Mouse (Mus musculus) induced T-regulatory cell, adult 2 months (primary cell): Measurements from ENCODE around the gene Tmco3.

Experiments
- DNase-seq: peaks from one replicate; pipeline ENCODE4 v3.0.0-alpha.2; 2012; ENCODE audit warnings: low read depth

Gene Tmco3

GRCm38 (mm10) chr8:13287692-13288623, at the start of gene Tmco3, which contains the start of gene Dcun1d2:
Tmco3 (plus strand) TSS chr8:13288190.
Dcun1d2 (minus strand) TSS chr8:13288131.
- DNase-seq = peak; percentile 99

- no peak for DNase-seq
Observed at GRCm38 (mm10) chr8:13240055-13240454, 47.9 kb upstream of the Tmco3 start.

- no peak for DNase-seq
Observed at GRCm38 (mm10) chr8:13240691-13241090, 47.3 kb upstream of the Tmco3 start.

GRCm38 (mm10) chr8:13242985-13243870, 44.8 kb upstream of the Tmco3 start:
- no peak for DNase-seq

GRCm38 (mm10) chr8:13244343-13244880, 43.6 kb upstream of the Tmco3 start:
- DNase-seq = no peak

GRCm38 (mm10) chr8:13252837-13253236, 35.2 kb upstream of the Tmco3 start:
- DNase-seq = no peak

GRCm38 (mm10) chr8:13253413-13253812, 34.6 kb upstream of the Tmco3 start:
- no peak for DNase-seq

GRCm38 (mm10) chr8:13254019-13254418, 34.0 kb upstream of the Tmco3 start, which contains the start of gene Adprhl1:
Adprhl1 (minus strand) TSS chr8:13254162.
- DNase-seq = peak; percentile 72

GRCm38 (mm10) chr8:13263376-13263775, 24.6 kb upstream of the Tmco3 start:
- peak; percentile 20 for DNase-seq

GRCm38 (mm10) chr8:13267566-13267965, 20.4 kb upstream of the Tmco3 start:
- DNase-seq = no peak

GRCm38 (mm10) chr8:13272834-13273233, 15.2 kb upstream of the Tmco3 start:
- DNase-seq = no peak

- DNase-seq = no peak
Observed at GRCm38 (mm10) chr8:13276941-13277447, 11.0 kb upstream of the Tmco3 start.

- no peak for DNase-seq
Observed at GRCm38 (mm10) chr8:13283200-13283599, 4.8 kb upstream of the Tmco3 start.

GRCm38 (mm10) chr8:13287304-13287691, 692 bp upstream of the Tmco3 start:
- peak; percentile 91 for DNase-seq

GRCm38 (mm10) chr8:13288646-13289045, 656 bp downstream of the Tmco3 start:
- DNase-seq = peak; percentile 30

GRCm38 (mm10) chr8:13292364-13292763, 4.4 kb downstream of the Tmco3 start:
- DNase-seq = peak; percentile 90

GRCm38 (mm10) chr8:13293677-13294470, 5.9 kb downstream of the Tmco3 start:
- peak; percentile 65 for DNase-seq

- DNase-seq = no peak
Observed at GRCm38 (mm10) chr8:13299571-13299970, 11.6 kb downstream of the Tmco3 start.

GRCm38 (mm10) chr8:13301036-13301435, 13.0 kb downstream of the Tmco3 start:
- DNase-seq = no peak

- DNase-seq = no peak
Observed at GRCm38 (mm10) chr8:13305459-13305858, 17.5 kb downstream of the Tmco3 start.

- DNase-seq = no peak
Observed at GRCm38 (mm10) chr8:13305884-13306283, 17.9 kb downstream of the Tmco3 start.
